Mouse (Mus musculus) 3T3-L1 (cell line): ENCODE data around the gene a.
A peak's percentile ranks its signal among the peaks of the same experiment; 100 is the strongest.
"Not testable (repeated sequence)": the region's sequence is repeated elsewhere in the genome, so short reads cannot be mapped to it uniquely, and the experiment has no call there.

Source experiments
- DNase-seq: peaks from one replicate; pipeline ENCODE4 v3.0.0-alpha.2; 2015; ENCODE audit warnings: low read depth, low spot score

The a gene

DNA sequence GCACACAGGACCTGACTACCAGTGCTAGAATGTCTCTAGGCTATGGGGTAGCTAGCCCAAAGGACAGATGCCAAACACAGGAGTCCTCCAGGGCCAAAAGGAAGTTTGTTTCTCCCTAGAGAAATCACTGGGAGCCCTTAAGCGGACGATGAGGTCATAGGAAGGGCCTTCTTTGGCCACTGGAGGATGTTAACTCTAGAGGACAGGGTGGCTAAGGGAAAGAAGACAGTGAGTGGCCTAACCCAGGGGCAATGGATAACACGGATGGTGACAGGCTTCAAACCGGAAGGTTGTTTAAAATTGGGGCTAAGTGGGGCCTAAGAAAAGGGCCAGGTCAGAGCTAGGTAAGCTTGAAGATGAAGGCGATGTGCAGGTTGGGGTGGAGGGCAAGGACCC is 258.9 kb downstream of the a start:
- no peak for DNase-seq

DNA sequence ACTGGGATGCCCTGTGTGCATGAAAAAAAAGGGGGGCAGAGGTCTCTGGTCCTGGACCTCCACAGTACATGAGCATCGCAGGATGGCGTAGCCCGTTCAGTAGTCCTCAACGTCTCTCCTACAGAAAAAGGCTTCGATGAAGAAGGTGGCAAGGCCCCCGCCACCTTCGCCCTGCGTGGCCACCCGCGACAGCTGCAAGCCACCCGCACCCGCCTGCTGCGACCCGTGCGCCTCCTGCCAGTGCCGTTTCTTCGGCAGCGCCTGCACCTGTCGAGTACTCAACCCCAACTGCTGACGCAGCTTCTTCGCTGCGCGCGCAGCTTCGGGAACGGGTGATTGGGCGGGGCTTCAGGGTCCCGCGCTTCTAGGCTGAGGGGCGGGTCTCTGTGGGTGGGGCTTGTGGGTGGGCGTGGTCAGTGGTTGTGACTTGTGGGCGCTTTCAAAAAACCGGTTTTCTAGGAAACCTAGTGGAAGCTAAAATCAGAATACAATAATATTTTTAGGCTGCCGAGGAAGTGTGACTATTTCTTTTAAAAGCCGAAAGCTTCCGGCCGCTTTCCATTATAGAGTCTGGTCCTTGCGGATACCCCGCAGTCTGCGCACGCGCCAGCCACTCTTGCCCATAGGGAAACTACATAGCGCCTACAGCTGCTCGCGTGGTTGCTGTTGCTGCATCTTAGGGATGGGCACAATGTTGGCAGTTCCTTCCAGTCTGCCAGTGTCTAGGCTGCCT is 259.5 kb downstream of the a start:
- peak; percentile 93 for DNase-seq

DNA sequence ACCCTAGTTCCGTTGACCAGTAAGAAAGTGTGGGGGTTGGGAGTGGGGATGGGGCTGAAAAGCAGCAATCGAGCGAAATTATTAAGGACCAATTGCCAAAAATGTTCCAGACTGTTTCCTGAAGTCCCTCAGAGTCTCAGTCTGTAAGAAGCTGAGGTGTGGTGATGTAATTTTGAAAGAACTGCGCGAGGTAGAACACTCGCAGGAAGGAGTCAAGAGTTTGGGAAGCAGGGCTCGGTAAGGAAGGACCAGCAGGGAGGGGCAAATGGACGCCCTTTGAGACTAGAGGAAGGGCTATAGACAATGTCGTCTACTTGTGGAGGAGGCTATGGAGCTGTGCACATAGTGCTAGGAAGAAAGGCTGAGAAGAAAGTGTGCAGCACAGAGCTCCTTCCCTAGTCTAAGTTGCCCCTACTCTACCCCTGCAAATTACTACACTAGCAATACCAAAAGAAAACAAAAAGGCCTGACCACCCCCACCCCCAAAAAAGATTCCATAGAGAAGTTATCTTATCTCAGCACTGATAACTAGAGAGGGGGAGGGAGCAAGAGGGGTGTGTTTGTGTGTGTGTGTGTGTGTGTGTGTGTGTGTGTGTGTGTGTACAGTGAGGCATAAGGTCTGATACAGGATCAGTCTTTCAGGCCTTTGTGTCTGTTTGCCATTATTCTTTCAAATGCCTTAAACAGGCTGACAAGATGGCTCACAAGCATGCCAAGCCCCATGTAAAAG is 260.6 kb downstream of the a start:
- DNase-seq, result peak; percentile 23

DNA sequence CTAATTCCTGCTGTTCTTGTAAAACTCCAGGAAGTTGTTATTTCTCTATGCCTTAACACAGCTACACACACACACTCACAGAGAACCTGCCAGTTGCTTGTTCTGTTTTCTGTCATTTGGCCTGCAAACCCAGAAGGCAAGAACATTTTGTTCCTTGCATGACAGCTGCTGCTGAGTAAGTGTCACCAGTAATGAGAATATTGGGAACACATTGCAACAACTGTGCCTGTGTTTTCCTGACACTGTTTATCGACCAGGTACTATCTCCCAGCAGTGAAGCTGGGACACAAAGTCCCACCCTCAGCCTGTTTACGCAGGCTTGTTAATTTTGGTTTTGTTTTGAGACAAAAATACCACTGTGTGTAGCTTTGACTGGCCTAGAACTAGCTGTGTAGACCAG is 261.5 kb downstream of the a start:
- DNase-seq, result no peak

DNA sequence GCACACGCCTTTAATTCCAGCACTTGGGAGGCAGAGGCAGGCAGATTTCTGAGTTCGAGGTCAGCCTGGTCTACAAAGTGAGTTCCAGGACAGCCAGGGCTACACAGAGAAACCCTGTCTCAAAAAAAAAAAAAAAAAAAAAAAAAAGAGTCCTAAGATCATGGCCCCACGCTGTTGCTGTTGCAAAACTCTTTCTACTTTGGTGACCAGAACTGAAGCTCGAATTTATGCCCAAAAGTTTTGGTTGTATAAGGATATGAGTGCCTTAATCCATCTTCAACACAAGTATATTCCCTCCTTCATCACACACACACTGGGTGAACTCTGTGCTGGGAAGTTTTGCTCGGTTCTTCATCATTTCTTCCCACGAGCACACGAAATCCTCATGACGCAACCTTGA is 262.3 kb downstream of the a start:
- DNase-seq, result not testable (repeated sequence)

DNA sequence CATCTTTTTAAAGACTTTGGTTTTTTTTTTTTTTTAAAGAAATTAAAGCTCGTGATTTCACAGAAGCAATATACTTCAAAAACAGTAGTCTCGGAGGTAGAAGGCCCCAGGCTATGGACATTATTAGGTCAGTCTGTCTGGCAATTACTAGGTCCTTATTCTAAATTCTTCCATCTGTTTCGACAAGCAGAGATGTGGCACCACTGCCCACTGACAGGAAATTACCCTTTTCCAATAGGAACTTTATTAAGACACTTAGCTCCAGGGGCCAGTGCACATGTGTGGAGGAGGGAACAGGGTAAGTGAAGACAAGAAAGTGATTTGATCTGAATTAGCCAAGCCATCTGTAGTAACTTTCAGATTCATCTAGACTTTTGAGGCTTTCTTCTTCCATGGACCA is 263.5 kb downstream of the a start:
- DNase-seq, result no peak

DNA sequence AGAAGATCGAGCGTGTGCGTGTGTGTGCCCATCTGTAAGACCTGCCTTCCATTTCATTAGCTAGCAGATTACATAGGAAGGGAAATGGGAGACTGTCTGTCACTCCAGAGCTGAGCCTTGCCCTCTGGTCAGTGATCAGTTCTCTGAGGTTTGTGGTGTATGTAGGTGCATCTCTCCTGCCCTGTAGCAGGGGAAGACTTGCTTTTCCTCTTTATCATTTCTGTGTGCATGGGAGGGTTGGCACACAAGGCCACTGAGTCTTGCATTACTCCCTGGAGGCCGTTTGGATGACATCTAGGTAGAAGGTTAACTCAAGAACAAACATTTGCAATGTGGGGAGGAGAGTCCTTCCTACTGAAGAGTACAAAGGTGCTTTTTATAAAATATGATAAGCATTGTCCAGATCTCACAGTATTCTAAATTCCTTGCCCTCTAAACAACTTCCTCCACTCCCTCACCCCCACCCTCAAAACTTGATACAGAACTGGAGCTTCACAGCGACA is 264.9 kb downstream of the a start:
- DNase-seq, result no peak

DNA sequence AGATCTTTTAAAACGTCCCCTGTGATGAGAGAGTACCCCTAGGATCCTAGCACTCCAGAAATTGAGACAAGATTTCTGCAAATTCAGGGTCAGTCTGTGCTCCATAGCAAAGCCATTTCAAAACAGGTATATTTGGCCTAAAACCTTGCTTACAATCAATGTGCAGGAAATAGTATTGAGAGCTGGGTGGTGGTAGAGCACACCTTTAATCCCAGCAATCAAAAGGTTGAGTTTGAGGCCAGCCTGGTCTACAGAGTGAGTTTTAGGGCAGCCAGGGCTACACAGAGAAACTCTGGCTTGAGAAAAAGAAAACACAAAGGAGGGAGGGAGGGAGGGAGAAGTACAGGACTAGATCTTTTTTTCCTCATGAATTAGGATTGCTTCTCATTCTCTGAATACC is 266.2 kb downstream of the a start:
- no peak for DNase-seq

DNA sequence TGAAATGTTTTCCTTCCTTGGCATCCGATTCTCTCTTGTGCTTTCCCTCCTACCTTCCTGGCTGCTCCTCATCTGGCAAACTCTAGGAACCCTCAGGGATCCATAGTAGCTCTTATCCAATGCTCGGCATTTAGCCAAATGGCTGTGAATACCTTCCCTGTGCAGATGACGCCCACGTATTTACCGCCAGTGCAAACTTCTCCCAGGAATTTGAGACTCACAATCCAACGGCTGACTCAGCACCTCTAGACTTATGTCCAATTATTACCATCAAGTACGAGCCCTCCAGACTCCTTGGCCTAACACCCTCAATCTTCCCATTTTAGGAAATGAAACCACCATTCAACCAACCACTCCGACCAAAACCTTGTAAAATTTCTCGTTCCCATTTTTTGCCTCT is 279.8 kb downstream of the a start:
- peak; percentile 87 for DNase-seq

DNA sequence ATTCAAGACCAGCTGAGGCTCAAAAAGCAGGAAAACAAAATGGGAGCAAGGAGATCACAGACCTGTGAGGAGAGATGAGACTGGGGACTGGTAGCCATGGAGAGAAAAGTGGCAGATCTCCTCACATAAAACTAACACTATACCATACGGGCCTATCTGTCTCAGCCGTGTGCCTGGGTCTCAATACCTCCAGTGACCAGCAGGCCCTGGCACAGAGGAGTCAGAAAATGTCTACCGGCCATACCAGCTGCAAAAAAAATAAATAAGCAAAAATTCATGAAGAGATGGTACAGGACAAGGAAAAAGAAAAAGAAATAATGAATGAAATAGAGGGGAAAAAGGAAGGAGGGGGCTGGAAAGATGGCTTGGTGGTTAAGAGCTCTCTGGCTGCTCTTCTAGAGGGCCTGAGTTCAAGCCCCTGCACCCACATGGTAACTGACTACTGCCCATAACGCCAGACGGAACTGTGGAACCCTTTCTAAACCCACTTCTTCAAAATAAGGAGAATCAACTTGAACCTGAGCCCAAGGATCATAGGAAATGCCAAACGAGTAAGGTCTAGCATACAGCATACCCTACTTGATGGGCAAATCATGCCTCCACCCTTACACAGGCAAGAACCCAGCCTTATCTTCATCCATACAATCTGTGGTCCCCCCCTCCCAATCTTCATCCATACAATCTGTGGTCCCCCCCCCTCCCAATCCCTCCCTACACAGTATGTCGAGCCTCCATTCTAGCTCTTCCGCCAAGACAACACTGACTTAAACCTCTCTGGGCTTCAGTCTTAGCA is 281.3 kb downstream of the a start:
- DNase-seq, result peak; percentile 40

DNA sequence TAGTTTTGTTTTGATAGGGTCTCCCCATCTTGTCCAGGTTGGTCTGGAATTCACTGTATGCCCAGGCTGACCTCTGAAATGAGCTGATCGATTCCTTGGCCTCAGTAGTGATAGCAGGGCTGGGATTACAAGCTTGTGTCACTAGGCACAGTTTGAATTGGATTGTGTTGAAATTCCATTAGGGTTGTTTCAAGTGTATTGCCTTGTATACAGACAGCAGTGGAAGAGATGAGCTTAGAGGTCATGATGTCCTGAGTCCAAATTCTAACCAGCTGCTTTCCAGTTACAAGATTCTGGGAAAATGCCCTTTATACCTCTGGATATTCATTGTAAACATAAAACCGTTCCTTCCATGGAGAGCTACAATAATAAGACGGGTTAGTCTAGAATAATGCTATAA is 282.1 kb downstream of the a start:
- DNase-seq, result no peak

DNA sequence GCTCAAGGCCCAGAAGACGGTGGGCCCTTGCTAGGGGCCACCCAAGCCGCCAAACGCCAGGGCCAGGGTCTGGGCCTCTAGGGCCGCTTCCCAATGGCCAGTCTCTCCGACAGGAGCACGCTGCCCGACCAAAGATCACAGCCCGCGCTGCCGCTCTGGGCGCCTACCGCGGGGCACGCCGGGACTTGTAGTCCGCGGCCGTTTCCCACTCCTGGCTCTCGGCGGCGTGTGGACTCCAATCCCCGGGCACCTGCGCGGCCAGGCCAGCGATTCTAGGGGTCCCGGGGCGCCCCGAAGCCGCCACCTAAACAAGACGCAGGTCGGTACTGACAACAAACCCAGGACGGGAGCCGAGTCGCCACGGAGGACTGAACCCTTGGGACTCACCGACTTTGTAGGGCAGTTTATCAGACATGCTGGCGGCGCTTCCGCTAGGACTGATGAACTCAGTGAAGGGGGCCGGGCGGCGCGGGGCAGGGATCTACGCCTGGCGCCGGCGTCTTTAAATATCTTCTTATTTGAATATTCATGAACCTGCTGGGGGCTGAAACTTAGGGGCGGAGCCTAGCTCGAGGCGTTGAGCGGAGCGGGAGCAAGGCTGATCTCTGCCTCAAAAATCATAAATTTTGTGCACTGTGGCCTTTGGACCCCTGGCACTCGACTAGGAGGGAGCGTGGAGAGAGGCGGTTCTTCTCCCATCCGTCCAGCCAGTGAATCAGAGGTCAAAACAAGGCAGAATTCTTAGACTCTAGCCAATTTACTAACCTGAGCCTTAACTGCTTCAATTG is 283.0 kb downstream of the a start, which contains the start of gene Ahcy:
Gene Ahcy (minus strand): TSS at position 520 of the 788 bp plus-strand sequence.
- DNase-seq, result peak; percentile 93

DNA sequence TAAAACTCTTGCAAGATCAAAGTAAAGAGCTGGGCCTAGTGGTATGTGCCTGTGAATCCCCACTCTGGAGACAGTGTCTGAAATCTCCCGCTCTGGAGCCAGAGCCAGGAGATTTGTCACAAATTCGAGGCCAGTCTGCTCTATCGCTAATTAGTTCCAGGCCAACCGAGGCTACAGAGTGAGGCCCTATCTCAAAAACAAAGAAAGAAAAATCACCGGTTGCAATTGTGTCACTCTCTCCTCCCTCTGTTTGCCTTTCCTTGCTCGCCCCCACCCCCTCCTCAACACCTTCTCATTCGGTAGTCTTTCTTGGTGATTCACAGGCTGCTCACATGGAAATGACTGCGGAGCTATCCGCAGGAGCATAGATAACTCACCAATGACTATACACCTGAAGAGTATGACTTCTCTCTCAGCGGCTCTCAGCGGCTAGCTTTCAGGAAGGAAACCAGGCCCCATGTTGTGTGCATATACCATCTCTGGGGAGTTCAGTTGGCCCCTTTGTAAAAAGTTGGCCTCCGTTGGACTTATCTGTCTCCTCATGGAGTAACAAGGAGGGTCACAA is 283.6 kb downstream of the a start:
- no peak for DNase-seq

DNA sequence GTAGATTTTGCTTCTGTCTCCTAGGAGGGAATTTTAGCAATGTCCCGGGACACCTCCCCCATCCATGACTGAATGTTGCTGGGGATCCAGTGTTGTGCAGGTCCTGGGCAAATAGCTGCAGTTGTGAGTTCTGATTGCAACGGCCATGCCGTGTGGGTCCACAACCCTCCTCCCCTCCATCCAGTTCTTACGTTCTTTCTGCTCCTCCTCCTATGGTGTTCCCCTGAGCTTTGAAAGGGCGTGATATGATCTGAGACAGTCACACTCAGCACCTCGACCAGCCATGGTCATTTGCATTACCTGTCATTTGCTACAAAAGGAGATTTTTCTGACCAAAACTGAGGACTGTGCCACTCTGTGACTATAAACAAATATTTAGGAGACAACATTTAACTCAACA is 284.4 kb downstream of the a start:
- no peak for DNase-seq

DNA sequence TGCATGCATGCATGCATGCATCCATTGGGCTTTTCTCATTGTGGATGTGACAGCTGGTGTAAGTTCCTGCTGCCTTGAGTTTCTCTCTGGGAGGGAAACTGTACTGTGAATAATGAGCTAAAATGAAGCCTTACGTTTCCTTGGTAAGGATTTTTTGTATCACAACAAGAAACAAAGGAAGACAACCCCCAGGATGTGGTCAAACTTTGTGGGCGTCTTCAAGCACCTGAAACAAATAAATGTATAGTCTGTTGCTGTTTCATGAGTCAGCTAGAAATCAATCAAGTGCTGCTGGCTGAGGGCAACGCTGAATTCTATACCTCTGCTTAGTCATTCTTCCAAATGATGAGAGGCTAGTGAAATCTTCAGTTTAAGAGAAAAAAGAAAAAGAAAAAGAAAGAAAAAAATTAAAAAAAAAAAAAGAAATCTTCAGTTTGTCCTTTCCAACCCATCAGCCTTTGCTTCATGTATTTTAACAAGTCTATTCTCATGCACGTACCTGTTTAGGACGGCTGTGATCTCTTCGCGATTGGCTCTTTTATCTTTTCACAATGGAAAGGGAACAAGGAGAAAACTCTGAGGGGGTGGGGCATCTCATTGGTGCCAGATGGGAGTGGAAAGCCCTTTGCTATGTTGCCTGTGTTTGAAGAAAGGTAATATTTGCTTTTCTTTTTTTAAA is 288.4 kb downstream of the a start:
- peak; percentile 63 for DNase-seq

DNA sequence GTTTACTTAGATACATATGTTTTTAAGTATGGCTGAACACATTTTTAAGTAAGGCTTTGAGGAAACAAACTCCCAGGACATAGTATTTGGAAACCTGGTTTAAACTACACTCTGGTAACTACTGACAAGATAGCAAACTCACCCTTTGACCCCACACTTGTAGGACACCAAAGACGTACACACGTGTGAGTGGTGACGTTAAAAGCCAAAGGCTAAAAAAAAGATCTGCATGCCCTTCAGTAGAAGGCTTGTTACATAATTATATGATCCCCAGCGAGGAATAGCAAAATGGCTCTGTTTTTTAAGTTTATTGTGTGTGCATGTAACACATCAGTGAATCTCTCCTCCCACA is 289.0 kb downstream of the a start:
- DNase-seq, result no peak

DNA sequence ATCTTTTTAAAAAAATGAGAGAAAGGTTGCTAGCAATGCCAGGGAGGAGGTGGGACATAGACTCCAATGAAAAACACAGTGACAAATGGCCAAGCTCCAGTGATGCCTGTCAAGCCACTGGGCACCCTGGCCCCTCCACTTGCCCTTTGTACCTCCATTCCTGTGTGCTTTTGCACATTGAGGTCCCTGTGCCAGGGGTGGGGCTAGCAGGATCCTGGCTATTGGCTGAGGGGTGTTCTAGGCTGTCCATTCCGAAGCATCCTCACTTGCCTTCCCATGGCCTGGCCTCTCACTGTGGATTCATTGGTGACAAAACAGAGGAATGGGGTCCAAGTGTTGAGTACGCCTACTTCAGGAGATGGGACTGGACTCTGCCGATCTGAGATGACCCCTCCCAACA is 289.9 kb downstream of the a start:
- no peak for DNase-seq

DNA sequence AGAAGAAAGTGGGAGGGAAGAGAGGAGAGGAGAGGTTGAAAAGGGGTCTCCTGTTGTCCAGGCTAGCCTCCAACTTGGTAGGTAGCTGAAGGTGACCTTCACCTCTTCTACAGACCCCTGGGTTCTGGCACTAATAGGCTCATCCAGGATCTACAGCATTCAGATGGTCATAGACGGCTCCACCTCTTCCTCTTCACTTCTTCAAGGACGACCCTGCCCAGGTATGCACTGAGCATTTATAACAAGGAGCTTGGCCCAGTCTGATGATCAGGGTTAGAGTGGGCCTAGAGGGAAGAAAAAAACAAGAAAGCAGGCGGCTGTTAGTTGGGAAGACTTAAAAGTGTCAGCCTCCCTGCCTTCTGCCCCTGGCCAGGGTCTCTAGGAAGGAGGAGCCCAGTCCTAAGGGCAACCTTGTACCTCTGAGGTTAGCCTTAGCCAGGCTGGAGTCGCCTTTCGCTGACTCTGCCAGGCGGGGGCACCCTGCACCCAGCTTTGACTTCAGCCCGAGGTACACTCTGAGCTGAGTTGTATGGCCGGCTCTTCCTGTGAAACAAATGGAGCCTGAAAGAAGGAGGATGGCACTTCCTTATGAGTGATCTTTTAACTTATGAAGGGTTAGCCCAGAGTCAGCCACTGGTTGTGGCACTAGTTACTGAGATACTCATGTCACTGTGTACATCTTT is 291.1 kb downstream of the a start:
- DNase-seq, result peak; percentile 78

DNA sequence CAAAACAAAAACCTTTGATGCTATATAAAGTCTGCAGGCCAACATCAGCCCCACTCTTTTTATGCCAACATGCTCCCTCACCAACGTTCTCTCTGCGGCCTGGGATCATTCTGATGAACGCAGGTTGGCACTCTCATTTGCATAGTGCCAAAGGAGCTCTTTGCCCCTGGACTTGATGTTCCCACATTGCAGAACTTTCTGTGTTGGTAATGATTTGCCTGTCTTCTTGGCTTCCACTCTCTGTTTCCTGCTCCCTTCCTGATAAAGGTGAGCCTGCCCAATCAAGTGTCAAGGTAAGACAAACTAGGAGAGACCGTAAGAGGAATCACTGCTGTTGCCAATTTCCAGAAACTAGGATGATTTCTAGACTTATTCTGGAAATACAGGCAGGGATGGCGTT is 293.3 kb downstream of the a start:
- no peak for DNase-seq

DNA sequence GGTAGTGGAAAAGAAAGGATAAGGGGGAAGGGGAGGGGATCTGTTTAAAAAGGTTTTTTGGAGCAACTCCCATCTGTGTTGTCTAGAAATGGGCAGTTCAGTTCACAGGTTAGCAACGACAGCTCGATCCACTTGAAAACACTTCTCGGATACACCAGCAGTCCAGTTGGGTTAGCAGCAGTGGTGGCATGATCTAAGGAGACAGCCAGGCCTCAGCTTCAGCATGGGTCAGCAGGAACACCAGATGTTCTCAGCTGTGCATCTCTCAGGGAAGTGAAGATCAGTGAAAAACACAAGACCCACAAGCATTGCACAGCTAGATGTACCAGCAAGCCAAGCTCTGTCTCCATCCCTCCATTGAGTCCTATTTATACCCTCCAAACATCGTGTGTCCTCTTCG is 295.1 kb downstream of the a start:
- DNase-seq, result no peak
